Mouse (Mus musculus) erythroblast, embryonic 14.5 days (primary cell): ENCODE measurements around the gene Hs1bp3.

Source experiments
- GATA1 ChIP-seq: IDR thresholded peaks from 2 replicates; pipeline ENCODE4 v1.6.1; 2012; ENCODE audit warnings: low read length, inconsistent platforms, mixed read lengths
- TAL1 ChIP-seq: IDR thresholded peaks from 3 replicates; pipeline ENCODE4 v1.6.1; 2012; ENCODE audit warnings: low read length, inconsistent platforms, mixed read lengths

- TF ChIP-seq TAL1, result no peak
- no peak for TF ChIP-seq GATA1
Measured at GRCm38 (mm10) chr12:8379795-8380521, 66.7 kb downstream of the Hs1bp3 start.
